Mouse (Mus musculus): ENCODE data around the gene Capn8.

The Capn8 gene

DNA sequence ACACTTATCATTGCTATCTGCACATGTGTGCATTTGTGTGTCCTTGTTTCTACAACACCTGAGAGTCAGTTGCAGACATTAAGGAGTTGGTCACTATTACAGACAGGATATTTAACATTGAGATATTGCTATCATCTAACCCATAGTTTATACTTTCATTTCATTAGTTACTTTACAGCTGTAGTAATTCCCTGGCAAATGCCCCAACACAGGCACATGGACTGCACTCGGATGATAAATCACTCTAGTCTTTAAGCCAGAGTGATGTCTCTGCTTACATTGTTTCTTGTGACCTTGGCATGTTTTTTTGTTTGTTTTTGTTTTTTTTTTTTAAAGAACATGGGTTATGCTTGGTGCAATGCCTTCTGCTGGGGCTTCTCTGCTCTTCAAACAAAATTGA lies 20.9 kb upstream of the Capn8 start:
- intact Hi-C loops (cut with DNase I): no loop called here

DNA sequence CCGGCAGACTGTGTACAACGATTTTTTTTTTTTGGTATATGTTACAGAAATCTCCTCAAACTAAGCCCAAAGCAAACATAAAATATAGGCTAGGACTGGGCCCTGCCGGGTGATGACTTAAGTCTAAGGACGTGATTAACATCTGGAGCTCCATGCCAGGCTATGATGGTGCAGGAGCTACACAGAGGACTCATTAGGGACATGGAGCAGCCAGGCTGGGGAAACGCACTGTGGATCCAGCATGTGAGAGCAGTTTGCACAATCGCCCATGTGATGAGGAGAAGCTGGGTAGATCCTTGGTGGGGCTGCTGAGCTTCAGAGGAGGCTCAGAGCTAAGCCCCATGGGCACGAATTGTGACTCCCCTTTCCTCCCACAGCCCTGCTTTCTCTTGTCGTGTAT lies 14.0 kb upstream of the Capn8 start:
- intact Hi-C loops (cut with DNase I): loop anchor here (5.0 to 10.0 kb wide), 3 partner anchors 344 to 694 kb away; no protein-coding TSS in a partner anchor

DNA sequence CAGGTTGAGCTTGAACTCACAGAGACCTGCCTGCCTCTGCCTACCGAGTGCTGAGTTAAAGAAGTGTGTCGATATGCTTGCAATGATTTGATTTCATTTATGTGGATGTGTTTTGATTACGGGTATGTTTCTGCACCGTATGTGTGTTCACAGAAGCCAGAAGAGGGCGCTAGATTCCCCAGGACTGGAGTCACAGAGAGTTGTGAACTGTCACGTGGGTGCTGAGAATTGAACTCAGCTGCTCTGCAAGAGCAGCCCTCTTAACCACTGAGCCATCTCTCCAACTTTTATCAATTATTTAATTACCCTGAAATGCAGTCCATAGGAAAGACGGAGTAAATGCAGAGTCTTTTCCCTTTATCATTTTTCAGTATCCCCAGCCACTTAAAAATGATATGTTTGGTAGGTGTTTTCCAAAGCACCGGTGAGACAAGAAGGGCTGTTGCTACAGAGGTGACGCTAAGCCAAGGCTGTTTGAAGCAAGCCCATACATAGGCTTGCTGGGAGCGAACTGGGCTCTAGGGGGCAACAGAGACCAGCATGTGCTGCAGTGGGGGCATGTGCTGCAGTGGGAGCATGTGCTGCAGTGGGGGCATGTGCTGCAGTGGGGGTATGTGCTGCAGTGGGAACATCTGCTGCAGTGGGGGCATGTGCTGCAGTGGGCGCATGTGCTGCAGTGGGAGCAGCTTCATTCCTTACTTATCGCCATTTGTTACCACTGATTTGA lies 11.0 kb upstream of the Capn8 start:
- intact Hi-C loops (cut with DNase I): loop anchor here (5.0 to 10.0 kb wide), 3 partner anchors 341 to 691 kb away; no protein-coding TSS in a partner anchor

DNA sequence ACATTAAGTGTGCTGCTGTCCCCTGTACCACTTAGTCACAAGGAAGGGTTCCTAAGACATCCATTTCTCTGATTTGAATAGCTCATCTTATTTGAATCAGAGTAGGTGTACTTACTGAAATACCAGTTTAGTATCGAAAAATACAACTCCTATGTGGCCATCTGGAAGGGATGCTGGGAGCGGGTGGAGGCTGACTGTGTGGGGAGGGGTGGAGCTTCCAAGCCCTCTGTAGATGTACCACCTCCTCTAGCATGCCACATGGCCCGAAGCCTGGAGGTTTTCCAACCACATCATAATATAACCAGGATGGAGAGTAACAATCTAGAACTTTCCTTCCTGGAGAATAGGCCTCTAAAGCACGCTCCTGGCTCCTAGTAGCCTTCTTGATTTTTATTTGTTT lies 6.5 kb upstream of the Capn8 start:
- intact Hi-C loops (cut with DNase I): loop anchor here (2.0 to 10.0 kb wide), 3 partner anchors 231 to 687 kb away; no protein-coding TSS in a partner anchor

DNA sequence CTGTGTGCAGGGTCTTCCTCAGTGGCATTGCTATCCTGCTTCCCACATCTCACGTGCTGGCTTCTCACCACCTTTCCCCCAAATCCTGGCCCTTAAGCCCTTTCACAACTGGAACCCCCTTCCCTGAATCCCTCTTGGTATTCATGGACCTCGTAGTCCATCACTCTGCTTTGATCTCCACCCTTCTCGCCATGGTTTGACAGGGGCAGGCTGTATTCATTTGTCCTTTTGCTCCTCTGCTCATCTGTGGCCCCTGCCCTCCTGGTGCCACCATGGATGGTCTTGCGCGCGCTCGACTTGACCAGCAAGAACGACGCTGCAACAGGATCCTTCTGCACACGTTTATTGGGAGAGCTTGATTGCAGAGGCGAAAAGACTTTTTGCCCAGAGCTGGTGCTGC lies 5.3 kb upstream of the Capn8 start:
- intact Hi-C loops (cut with DNase I): loop anchor here (2.0 to 10.0 kb wide), 3 partner anchors 229 to 685 kb away; no protein-coding TSS in a partner anchor

DNA sequence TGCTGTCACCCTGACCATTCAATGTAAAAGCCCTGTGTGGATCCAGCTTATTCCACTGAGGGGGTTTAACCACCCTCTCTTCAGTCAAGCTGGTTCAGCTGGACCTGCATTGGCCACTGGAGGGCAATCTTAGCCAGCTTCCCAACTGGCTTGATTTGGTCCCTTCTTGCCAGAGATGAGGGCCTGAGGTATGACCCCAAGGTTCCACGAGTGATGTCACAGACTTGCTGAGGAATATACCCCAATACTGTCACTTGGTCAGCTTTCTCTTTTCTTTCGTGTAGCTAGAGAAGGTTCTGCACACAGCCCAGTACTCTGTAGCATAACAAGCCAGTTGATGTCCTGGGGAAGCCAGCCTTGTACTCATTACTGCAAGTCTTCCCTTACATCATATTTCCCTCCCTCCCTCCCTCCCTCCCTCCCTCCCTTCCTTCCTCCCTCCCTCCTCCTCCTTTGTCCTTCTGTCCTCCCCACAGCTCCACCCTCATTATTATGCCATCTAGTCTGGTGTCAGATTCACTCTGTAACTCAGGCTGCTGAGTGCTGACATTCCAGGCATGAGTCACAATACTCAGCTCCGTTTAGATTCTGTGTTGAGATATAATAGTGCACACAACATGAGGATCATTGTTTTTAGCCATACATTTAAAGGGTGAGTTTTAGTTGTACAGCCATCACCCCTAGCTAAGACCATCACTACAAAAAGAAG lies 4.3 kb upstream of the Capn8 start:
- intact Hi-C loops (cut with DNase I): loop anchor here (5.0 kb wide), 1 partner anchor 57 kb away; no protein-coding TSS in a partner anchor

DNA sequence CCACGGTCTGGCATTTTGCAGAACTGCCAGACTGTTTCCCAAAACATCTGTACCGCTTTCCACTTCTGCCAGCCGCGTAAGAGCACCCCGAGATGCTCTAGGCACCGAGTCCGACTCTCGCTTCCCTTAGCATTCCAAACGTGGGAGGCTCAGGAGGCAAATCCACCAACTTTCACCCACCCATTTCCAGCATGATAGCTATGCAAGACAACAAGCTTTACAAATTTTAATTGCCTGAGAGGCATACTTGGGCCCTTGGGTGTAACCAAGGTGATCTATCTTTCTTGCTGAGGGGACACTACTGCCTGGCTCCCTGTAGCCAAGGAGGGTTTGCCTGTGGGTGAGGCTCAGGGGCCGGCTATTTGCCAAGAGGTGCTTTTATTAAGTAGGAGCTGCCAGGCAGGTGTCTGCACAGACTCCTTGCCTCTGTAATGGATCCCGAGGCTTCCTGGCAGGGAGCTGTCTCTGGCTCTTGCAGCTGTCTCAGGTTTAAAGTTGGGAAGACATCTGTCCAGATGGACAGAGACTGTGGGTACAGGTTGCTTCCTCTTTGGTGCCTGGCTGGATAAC lies 2.8 kb upstream of the Capn8 start:
- intact Hi-C loops (cut with DNase I): loop anchor here (2.0 to 5.0 kb wide), 2 partner anchors 55 to 97 kb away; no protein-coding TSS in a partner anchor

DNA sequence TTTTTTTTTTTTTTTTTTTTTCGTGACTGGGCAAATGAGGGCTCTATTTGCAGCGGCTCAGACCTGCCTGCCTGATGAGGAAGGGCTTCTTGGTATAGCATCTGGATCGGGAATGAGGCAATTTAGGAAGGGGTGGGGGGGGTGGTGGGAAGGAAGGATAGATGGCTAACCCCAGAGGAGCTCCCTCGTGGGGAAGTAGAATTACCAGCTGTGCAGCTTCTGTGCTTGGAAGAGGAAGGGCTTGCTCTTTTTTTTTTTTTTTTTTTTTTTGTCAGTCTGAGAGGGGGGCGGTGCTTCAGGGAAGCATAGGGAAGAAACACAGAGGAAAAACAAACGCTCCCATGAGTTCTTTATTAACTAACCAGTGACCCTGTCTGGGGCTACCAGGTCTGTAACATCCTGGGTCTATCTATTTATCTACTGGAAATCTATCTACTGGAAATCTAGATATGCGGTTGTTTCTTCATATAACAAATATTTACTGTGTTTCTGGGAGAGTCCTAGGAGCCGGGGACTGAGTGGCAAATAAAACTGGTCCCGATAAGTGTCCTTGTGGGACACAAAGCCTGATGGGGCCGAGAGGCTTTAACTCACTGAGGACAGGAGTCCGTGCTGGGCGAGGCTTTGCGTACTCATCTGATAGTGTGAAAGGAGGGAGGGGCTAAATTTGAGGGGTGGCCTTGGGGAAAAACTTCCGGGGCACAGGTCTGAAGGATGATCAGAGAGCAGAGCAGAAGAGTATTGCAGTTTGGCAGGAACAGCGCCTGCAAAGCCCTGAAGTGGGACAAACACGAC lies 2.0 kb upstream of the Capn8 start:
- intact Hi-C loops (cut with DNase I): loop anchor here (2.0 to 5.0 kb wide), 2 partner anchors 55 to 96 kb away; no protein-coding TSS in a partner anchor

DNA sequence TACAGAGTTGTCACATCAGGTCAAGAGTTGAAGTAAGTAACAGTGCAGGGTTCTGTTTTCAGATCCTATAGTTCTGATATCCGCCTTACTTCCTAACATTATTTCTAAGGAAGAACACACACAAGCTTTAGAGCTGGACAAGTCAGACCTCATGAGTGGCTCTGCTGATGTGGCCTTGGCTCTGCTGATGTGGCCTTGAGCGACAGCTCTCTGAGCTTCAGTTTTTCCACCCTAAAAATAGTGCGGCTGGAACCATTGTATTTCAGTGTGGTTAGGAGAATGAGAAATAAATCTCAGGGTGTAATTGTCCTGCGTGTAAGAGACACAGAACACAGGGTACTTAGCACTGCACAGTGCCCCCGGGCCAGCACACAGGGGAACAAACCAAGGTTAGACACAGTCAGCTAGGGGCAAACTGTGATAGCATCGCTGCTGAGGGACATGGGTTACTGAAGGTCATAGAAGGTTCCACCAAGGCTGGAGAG lies 586 bp downstream of the Capn8 start:
- intact Hi-C loops (cut with DNase I): no loop called here

DNA sequence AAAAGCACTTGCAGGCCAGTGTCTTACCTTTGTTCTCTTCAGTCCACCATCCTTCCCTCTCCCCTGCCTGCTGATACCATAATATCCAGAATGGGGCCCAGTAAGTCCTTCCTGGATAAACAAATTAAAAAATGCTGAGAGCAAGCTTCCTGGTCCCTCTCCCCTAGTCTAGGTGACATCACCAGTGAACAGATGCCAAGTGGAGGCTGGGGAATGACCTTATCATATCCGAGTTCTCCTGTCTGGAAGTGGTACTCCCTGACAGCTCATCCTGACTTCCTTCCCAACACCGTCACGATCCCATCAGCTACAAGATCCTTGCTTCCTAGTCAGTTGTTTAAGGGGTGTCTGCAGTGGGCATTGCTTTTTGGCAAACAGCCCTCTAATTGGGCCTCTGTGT lies 6.3 kb downstream of the Capn8 start:
- intact Hi-C loops (cut with DNase I): no loop called here

DNA sequence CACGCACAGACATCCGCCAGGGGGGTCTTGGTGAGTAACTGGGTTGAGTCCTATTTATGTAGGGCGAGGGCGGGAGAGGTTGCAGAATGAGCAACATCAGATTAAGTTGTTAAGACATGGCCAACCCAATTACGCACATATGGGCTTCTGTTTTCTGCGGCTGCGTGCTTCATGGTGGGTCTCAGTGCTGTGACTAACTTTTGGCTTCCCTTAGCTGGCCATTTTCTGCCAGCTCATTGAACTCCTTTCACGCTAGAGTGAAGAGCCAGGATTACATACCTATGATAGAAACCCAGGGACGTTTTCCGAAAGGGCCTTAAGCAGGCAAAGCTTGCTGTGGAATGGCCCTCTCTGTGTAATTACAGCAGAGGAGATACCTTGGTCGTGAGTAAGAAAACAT lies 7.2 kb downstream of the Capn8 start:
- intact Hi-C loops (cut with DNase I): no loop called here

DNA sequence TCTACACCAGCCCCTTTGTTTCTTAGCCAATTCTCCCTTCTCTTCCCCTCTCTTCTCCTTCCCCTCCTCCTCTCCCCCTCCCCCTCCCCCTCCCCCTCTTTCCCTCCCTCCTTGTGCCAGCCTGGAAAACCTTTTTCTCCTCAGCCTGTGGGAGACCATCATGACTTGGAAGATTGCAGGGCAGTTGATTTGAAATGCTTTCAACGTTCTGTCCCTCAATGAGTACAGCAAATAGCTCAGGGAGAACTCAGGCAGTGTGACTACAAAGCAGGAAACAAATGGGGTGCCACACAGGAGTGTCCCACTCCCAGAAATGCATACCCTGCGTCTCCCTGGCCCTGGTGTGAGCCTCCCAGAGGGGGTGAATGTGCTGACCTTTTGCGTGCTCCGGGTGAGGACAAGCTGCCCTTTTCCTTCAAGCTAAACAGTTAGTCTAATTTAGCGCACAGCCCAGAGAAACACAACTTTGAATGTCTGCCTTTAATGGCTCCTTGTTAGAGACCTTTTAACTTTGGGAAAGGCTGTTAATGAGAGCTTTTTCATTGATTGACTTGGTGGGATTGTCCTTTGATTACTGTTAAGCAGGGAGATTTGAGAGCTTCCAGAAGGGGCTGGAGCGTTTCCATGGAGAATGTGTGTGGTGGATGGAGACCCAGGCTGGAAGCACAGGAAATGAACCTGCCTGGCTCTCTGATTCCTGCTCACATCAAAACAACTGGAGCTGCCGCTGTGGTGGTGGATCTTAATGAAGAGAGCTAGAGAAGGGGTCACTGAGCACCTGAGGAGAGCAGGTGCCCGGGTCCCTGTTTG lies 9.3 kb downstream of the Capn8 start:
- intact Hi-C loops (cut with DNase I): no loop called here

DNA sequence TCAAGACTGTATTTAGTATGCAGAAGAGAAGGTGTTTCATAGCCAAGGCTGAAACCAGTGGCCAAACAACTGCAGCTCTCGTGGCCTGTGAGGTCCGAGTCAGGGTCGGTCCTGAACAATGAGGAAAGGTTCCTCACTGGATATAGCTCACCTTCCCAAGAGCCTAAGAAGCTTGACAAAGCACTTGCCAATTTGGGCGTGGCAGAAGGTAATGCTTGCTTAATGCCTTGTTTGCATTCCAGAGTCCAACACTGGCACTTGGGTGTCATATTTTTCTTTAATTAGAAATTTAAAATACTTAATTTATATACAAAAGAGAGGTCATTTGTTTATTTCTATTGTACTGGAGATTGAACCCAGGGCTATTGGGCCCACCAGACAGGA lies 9.9 kb downstream of the Capn8 start:
- intact Hi-C loops (cut with DNase I): no loop called here

DNA sequence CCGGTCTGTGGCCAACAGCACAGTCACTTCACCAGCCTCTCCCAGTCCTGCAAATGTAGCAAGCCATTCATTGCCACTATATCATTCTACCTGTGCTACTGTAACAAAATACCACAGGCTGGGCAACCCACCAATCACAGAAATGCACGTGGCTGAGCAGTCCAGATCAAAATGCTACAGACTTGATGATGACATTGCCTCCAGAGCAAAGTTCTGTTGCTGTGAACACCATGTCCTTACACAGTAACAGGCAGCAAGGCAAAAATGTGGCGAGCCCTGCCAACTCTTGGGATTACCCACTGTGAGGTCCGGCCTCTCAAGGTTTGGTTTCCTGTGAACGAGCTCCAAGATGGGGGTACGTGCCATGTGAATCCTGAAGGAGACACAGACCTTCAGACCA lies 19.4 kb downstream of the Capn8 start:
- intact Hi-C loops (cut with DNase I): no loop called here

DNA sequence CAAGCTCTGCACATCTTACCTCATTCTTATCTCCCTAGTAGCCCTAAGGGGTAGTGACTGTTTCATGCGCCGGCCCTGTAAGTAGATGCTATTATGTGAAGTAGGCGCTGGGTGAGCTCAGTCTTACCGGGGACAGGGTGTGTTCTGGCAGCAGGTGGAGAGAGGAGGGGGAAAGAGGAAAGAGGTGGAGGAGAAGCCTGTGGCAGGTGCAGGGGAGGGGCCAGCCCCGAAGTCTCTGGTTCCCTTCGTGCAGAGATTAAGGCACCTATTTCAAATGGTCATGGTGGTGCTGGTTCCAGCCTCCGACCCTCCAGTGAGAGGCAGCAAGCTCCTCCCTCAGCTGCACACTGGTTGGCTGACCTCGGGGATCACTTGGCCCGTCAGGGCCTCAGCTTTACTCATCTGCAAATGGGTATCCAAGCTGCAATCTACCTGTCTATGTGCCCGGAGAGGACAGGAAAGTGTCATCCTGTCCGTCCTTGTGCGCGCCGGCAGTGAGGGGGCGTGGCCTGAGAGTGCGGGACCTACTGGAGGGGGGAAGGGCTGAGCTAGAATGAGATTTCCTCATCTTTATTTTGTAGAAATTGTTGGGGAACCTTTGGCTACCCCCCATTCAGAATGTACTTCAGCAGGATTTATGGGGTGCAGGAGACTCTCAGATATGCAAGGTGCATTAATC lies 20.5 kb downstream of the Capn8 start:
- intact Hi-C loops (cut with DNase I): no loop called here

DNA sequence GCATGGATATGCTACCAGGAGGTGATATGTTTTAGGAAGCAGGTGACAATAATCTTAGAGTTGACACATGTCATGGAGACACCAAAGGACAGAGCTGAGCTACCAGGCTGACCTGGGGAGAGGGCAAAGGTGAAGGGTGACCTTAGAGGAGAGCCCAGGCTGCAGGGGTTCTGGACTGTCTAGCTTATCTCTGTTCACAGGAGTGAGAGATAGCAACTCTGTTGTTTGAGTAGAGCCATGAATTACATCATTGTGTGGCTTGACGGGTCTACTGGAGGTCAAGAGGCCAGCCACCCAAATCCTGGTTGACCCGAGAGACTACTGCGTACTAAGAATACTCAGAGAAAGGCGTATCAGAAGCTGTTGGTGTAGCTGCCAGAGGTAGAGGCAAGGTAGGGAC lies 22.9 kb downstream of the Capn8 start:
- intact Hi-C loops (cut with DNase I): no loop called here

DNA sequence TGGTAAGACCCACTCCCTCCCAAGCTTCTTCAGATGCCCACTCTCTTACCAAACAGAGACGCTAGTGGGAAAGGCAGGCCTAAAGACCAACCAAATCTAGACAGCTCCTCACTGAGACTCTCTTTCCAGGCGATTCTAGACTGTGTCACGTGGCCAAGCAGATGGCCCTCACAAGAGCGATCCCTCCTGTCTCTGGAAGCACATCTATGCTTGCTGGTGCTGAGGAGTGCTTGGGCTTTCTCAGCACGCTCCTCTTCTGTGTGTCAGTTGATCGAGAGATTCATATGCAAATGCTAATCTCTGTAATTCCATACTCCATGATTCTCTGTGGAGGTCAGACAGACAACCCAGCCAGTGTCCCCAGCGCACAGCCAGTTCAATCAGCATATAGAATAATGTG lies 26.7 kb downstream of the Capn8 start:
- intact Hi-C loops (cut with DNase I): no loop called here

DNA sequence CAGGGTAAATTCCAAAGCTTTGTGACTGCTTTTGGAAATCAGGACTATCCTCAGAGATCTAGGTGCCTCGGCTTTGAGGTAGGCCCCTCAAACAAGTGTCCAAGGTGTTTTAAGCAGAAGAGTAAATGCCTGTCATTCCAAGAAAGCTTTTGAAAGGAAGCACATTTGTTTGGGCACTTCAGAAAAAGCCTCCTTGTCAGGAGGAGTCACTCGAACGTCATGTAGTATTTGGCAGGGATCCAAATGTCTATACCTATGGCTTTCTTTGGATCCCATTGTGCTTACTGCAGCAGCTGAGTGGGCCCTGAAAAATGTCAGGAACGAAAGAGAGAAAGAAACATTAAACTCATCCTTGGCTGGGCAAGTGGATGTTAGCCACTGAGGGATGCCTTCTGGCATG lies 27.6 kb downstream of the Capn8 start:
- intact Hi-C loops (cut with DNase I): no loop called here

DNA sequence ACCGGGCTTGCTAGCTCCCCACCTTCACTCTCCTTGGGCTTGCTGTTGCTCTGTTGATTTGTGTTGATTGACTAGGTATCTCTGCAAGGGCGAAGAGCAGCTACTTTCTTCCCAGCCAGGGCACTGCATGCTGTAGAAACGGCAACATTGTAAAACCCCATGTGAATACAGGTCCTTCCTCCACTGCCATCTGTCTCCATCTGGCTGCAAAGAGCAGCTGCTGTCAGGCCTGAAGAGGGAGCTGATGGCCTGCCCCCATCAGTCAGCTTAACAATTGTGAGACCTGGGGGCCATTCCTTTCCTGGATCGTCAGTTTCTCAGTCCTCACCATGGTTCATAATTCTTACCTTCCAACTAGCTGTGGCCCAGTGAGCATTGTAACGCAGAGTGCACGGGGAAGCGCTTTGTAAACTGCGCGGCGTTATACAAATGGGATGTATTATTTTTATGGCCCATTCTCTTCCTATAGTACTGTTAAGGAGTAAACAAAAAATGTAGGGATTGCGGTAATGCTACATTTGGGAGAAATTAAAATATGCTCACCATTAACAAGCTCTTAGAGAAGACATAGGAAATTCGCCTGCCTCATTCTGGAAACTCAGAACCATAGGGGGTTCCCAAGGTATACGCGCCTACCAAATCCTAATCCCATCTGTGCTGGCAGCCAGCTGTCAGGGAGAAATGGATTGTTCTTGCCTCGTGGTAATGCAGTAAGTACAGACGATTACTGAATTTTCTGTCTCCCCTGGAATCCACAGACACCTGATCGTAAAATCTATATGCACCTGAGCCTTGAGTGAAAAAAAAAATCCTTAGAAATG lies 40.7 kb downstream of the Capn8 start:
- intact Hi-C loops (cut with DNase I): no loop called here

All from adrenal gland (tissue).